Mouse (Mus musculus) forebrain, embryonic 15.5 days (tissue): ENCODE measurements at regions not wholly inside any gene's neighbourhood (a gene's known extent, or its start where the extent isn't known, plus 50 kb on each side); places are given as distances from the start of the nearest gene placed in this dataset.

Experiments
- ATAC-seq: fragments of 200-750 bp; cut with Nextera tagmentation; replicated peaks from 2 replicates; pipeline ENCODE4 v1.8.0; 2017; ENCODE audit warnings: mild to moderate bottlenecking, moderate TSS enrichment, moderate library complexity
- H3K27ac ChIP-seq: fragments of 300-500 bp; sonication (generic); replicated peaks from 2 replicates; pipeline ENCODE4 v1.5.1; 2015; ENCODE audit warnings: mild to moderate bottlenecking, inconsistent platforms
- H3K27me3 ChIP-seq: fragments of 300-500 bp; sonication (generic); 2 replicates; pipeline ENCODE4 v1.6.1; 2015; ENCODE audit warnings: inconsistent platforms
- H3K36me3 ChIP-seq: fragments of 300-500 bp; sonication (generic); 2 replicates; pipeline ENCODE4 v1.6.1; 2015; ENCODE audit warnings: mild to moderate bottlenecking, inconsistent platforms
- H3K4me1 ChIP-seq: fragments of 300-500 bp; sonication (generic); 2 replicates; pipeline ENCODE4 v1.6.1; 2015; ENCODE audit warnings: inconsistent platforms
- H3K4me2 ChIP-seq: fragments of 300-500 bp; sonication (generic); replicated peaks from 2 replicates; pipeline ENCODE4 v1.6.1; 2015; ENCODE audit warnings: mild to moderate bottlenecking, inconsistent platforms
- H3K4me3 ChIP-seq: fragments of 300-500 bp; sonication (generic); 2 replicates; pipeline ENCODE4 v1.5.1; 2015; ENCODE audit warnings: mild to moderate bottlenecking, inconsistent platforms
- H3K9ac ChIP-seq: fragments of 300-500 bp; sonication (generic); replicated peaks from 2 replicates; pipeline ENCODE4 v1.6.1; 2015; ENCODE audit warnings: mild to moderate bottlenecking, inconsistent platforms
- H3K9me3 ChIP-seq: fragments of 300-500 bp; sonication (generic); 2 replicates; pipeline ENCODE4 v1.6.1; 2016; ENCODE audit warnings: inconsistent platforms
- WGBS: fragments of 180-500 bp; shearing (Covaris S2); methylation state at CpG from one replicate; pipeline ENCODE4 v1.1.7; 2015; ENCODE audit warnings: mixed read lengths; 5-methylcytosine and 5-hydroxymethylcytosine counted together

- WGBS: 6% methylated on average over 10 of the region's 10 CpGs
- ATAC-seq: peak; percentile 78
- no peaks in the 10 kb centered on the region for H3K9me3 ChIP-seq
- no peak overlapping the region for H3K27ac ChIP-seq
- peak overlapping the region; percentile 4; the same call in 1 of the 2 replicates for H3K4me2 ChIP-seq
- H3K4me1 ChIP-seq: peaks cover 20% of the 10 kb centered on the region
- H3K36me3 ChIP-seq: no peaks in the 10 kb centered on the region
- H3K27me3 ChIP-seq: 0 out of 2 replicates have a peak, but pooled peaks cover 2% of the 10 kb centered on the region
- no peak overlapping the region for H3K4me3 ChIP-seq
- H3K9ac ChIP-seq: 0 out of 2 replicates have a peak overlapping the region, but pooled peaks have one; percentile 10
Measured at GRCm38 (mm10) chr2:128331275-128331674, 205.4 kb downstream of the Bcl2l11 start.

- H3K9me3 ChIP-seq: no peaks in the 10 kb centered on the region
- no peak overlapping the region for H3K27ac ChIP-seq
- 11% methylated on average over 8 of the region's 8 CpGs for WGBS
- peak; percentile 36 for ATAC-seq
- H3K4me1 ChIP-seq: peaks cover 20% of the 10 kb centered on the region
- no peak overlapping the region for H3K4me3 ChIP-seq
- peak overlapping the region; percentile 4; the same call in 1 of the 2 replicates for H3K4me2 ChIP-seq
- 0 out of 2 replicates have a peak overlapping the region, but pooled peaks have one; percentile 10 for H3K9ac ChIP-seq
- no peaks in the 10 kb centered on the region for H3K36me3 ChIP-seq
- H3K27me3 ChIP-seq: 0 out of 2 replicates have a peak, but pooled peaks cover 2% of the 10 kb centered on the region
Measured at GRCm38 (mm10) chr2:128331681-128332080, 205.8 kb downstream of the Bcl2l11 start.

GRCm38 (mm10) chr2:128333401-128334142 lies 207.7 kb downstream of the Bcl2l11 start:
- no peak overlapping the region for H3K4me3 ChIP-seq
- H3K27ac ChIP-seq: no peak overlapping the region
- 0 out of 2 replicates have a peak, but pooled peaks cover under 1% of the 10 kb centered on the region for H3K27me3 ChIP-seq
- H3K9me3 ChIP-seq: no peaks in the 10 kb centered on the region
- H3K9ac ChIP-seq: no peak overlapping the region
- H3K4me1 ChIP-seq: peaks cover 21% of the 10 kb centered on the region
- no peak for ATAC-seq
- no peak overlapping the region for H3K4me2 ChIP-seq
- 71% methylated on average over 10 of the region's 10 CpGs for WGBS
- H3K36me3 ChIP-seq: no peaks in the 10 kb centered on the region

- no peaks in the 10 kb centered on the region for H3K27me3 ChIP-seq
- H3K4me2 ChIP-seq: no peak overlapping the region
- H3K4me3 ChIP-seq: no peak overlapping the region
- 94% methylated on average over 2 of the region's 2 CpGs for WGBS
- H3K36me3 ChIP-seq: no peaks in the 10 kb centered on the region
- H3K4me1 ChIP-seq: peaks cover 26% of the 10 kb centered on the region
- ATAC-seq: no peak
- H3K9me3 ChIP-seq: no peaks in the 10 kb centered on the region
- no peak overlapping the region for H3K9ac ChIP-seq
- H3K27ac ChIP-seq: no peak overlapping the region
Measured at GRCm38 (mm10) chr2:128334143-128334470, 208.3 kb downstream of the Bcl2l11 start.

GRCm38 (mm10) chr2:128334757-128335500 lies 209.1 kb downstream of the Bcl2l11 start:
- no peak overlapping the region for H3K9ac ChIP-seq
- H3K4me1 ChIP-seq: peaks cover 34% of the 10 kb centered on the region
- no peaks in the 10 kb centered on the region for H3K9me3 ChIP-seq
- 82% methylated on average over 7 of the region's 7 CpGs for WGBS
- no peaks in the 10 kb centered on the region for H3K27me3 ChIP-seq
- no peak overlapping the region for H3K4me2 ChIP-seq
- no peak for ATAC-seq
- no peak overlapping the region for H3K27ac ChIP-seq
- no peaks in the 10 kb centered on the region for H3K36me3 ChIP-seq
- no peak overlapping the region for H3K4me3 ChIP-seq

GRCm38 (mm10) chr2:128337192-128337591 lies 211.4 kb downstream of the Bcl2l11 start:
- H3K9ac ChIP-seq: no peak overlapping the region
- no peak overlapping the region for H3K4me2 ChIP-seq
- no peaks in the 10 kb centered on the region for H3K27me3 ChIP-seq
- no peak overlapping the region for H3K27ac ChIP-seq
- H3K36me3 ChIP-seq: no peaks in the 10 kb centered on the region
- no peak overlapping the region for H3K4me3 ChIP-seq
- no peak for ATAC-seq
- no peaks in the 10 kb centered on the region for H3K9me3 ChIP-seq
- H3K4me1 ChIP-seq: peaks cover 29% of the 10 kb centered on the region

- no peaks in the 10 kb centered on the region for H3K27me3 ChIP-seq
- no peak for ATAC-seq
- no peaks in the 10 kb centered on the region for H3K9me3 ChIP-seq
- H3K4me2 ChIP-seq: no peak overlapping the region
- no peaks in the 10 kb centered on the region for H3K36me3 ChIP-seq
- no peak overlapping the region for H3K9ac ChIP-seq
- H3K4me3 ChIP-seq: no peak overlapping the region
- WGBS: 95% methylated on average over 5 of the region's 5 CpGs
- H3K27ac ChIP-seq: no peak overlapping the region
- peaks cover 25% of the 10 kb centered on the region for H3K4me1 ChIP-seq
Measured at GRCm38 (mm10) chr2:128337791-128338190, 212.0 kb downstream of the Bcl2l11 start.

- Histone ChIP-seq H3K27me3 (no peaks in the 10 kb centered on the region), H3K9ac (no peak overlapping the region), H3K4me1 (peaks cover 25% of the 10 kb centered on the region), H3K9me3 (no peaks in the 10 kb centered on the region), H3K4me2 (no peak overlapping the region), H3K4me3 (no peak overlapping the region), H3K36me3 (no peaks in the 10 kb centered on the region), H3K27ac (no peak overlapping the region)
- 91% methylated on average over 4 of the region's 4 CpGs for WGBS
- ATAC-seq: no peak
Measured at GRCm38 (mm10) chr2:128338474-128338873, 212.6 kb downstream of the Bcl2l11 start.

- 17% methylated on average over 8 of the region's 8 CpGs for WGBS
- Histone ChIP-seq H3K36me3 (no peaks in the 10 kb centered on the region), H3K27ac (no peak overlapping the region), H3K9ac (no peak overlapping the region), H3K9me3 (no peaks in the 10 kb centered on the region), H3K4me1 (peaks cover 25% of the 10 kb centered on the region), H3K4me2 (no peak overlapping the region), H3K27me3 (no peaks in the 10 kb centered on the region), H3K4me3 (no peak overlapping the region)
- ATAC-seq: no peak
Measured at GRCm38 (mm10) chr2:128339061-128339642, 213.3 kb downstream of the Bcl2l11 start.

- 29% methylated on average over 19 of the region's 19 CpGs for WGBS
- Histone ChIP-seq H3K4me2 (no peak overlapping the region), H3K27ac (no peak overlapping the region), H3K27me3 (no peaks in the 10 kb centered on the region), H3K36me3 (no peaks in the 10 kb centered on the region), H3K9ac (no peak overlapping the region), H3K4me1 (peaks cover 25% of the 10 kb centered on the region), H3K9me3 (no peaks in the 10 kb centered on the region), H3K4me3 (no peak overlapping the region)
- ATAC-seq: no peak
Measured at GRCm38 (mm10) chr2:128339643-128340487, 214.0 kb downstream of the Bcl2l11 start.

GRCm38 (mm10) chr2:128340631-128341240 lies 214.9 kb downstream of the Bcl2l11 start:
- H3K27me3 ChIP-seq: no peaks in the 10 kb centered on the region
- no peak overlapping the region for H3K27ac ChIP-seq
- no peak overlapping the region for H3K9ac ChIP-seq
- H3K4me2 ChIP-seq: no peak overlapping the region
- no peak overlapping the region for H3K4me3 ChIP-seq
- H3K36me3 ChIP-seq: no peaks in the 10 kb centered on the region
- ATAC-seq: no peak
- H3K9me3 ChIP-seq: no peaks in the 10 kb centered on the region
- H3K4me1 ChIP-seq: peaks cover 25% of the 10 kb centered on the region
- WGBS: 91% methylated on average over 5 of the region's 5 CpGs
